Mouse (Mus musculus) Patski (cell line): ENCODE results near the gene Plpp1. TPM values are rescaled to one million over a fixed set of nuclear protein-coding genes. Genes with fewer than 3 reads are reported as not detected.

Experiments
- ATAC-seq: fragments of 100-300 bp; one replicate; pipeline ENCODE4 v1.8.0; 2021
- CTCF ChIA-PET: fragments of 350-600 bp; sonication (Branson Sonifier 250); formaldehyde crosslinking; loops from one replicate; lab custom pipeline; 2022; ENCODE audit warnings: inconsistent platforms; lab: Charles Lee
- POLR2A ChIA-PET: fragments of 350-600 bp; sonication (Branson Sonifier 250); formaldehyde crosslinking; loops from one replicate; lab custom pipeline; 2022; ENCODE audit warnings: antibody characterized with exemption, inconsistent platforms; lab: Charles Lee
- DNase-seq: peaks from one replicate; pipeline ENCODE4 v3.0.0-alpha.2; 2011; ENCODE audit warnings: low read depth, low spot score
- H3K27me3 ChIP-seq: fragments of 371-371 bp; one replicate; pipeline ENCODE4 v1.5.1; 2021
- CTCF ChIP-seq: fragments of 100-300 bp; IDR thresholded peaks from one replicate; pipeline ENCODE4 v1.5.1; 2021
- in situ Hi-C: fragments of 300-500 bp; cut with MboI; formaldehyde crosslinking; loops from 3 replicates; pipeline ENCODE4 v1.11.1; 2018; ENCODE audit warnings: low pct_unique_long_range_greater_than_20kb, mixed read lengths
- polyA plus RNA-seq: library from polyadenylated mRNA; unstranded; gene quantifications from one replicate; pipeline ENCODE4 v1.2.3, GENCODE M21; 2021

Plpp1 gene
- polyA plus RNA-seq, 1 experiment from 2014 or later, result 27.3 TPM

GRCm38 (mm10) chr13:112772861-112773260 lies 27.7 kb upstream of the Plpp1 start:
- in situ Hi-C loops, result no loop called here
- CTCF ChIA-PET, result no interaction called here
- no peak for TF ChIP-seq CTCF
- POLR2A ChIA-PET, result no interaction called here
- no peak for DNase-seq
- ATAC-seq, result peak; percentile 8
- no peaks in the 10 kb centered on the region for H3K27me3 ChIP-seq

DNA sequence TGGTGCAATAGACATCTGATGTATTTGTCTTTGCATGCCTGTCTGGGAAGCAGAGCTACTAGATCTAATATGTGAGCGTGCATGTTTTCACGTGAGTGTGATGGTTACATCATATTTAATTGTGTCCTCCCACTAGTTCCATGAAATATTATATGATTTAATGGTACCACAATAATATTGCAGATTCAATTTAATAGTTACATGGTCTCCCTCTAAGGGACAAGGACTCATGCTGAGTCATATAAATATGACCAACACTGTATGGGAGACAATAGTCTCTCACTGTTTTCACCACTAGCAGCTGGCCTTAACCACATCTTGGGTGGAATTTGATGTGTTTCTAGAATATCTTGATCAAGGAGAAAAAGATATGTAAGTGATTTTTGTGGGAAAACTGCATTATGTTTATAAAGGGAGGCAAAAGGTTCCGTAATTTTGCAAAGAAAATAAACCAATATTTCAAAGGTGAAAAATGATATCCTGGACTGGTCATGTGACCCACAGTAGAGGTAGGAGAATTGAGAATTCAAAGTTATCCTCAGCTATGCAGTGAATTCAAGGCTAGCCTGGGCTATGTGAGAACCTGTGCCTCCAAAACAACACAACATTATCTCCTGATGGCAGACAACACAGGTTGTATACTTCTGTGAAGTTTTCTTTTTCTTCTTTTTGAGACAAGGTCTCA lies 26.5 kb upstream of the Plpp1 start:
- no peak for ATAC-seq
- DNase-seq, result no peak
- ChIA-PET CTCF (no interaction called here), POLR2A (interaction anchor here (0.6 kb wide), 1 partner anchor 105 kb away, joined by 4 read pairs; no protein-coding TSS in a partner anchor)
- no peak for TF ChIP-seq CTCF
- no peaks in the 10 kb centered on the region for H3K27me3 ChIP-seq
- in situ Hi-C loops, result no loop called here

- ATAC-seq, result no peak
- CTCF ChIA-PET, result interaction anchor here (1.4 kb wide), 1 partner anchor 45 kb away, joined by 4 read pairs; no protein-coding TSS in a partner anchor
- in situ Hi-C loops, result no loop called here
- no peak for TF ChIP-seq CTCF
- POLR2A ChIA-PET, result no interaction called here
- no peak for DNase-seq
- H3K27me3 ChIP-seq, result no peaks in the 10 kb centered on the region
These were observed 24.7 kb upstream of the Plpp1 start for GRCm38 (mm10) chr13:112775856-112776255.

DNA sequence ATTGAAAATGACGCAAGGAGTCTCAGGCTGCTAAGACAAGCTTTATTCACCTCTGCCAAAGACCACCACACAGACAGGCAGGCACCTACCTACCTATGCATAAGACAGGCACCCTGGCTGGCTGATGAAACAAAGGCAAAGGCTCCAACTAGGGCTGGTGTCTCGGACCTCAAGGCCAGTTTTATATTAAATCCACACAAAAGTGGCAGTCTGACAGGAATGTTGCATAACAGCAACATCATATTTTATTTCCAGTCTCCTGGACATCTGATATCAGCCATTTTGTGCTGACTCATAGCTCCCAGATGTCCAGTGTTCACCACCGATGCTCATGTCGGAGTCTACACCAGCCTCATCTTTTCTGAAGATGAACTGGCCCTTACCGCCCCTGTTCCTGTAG lies 22.2 kb upstream of the Plpp1 start:
- no peak for TF ChIP-seq CTCF
- in situ Hi-C loops, result no loop called here
- no peak for ATAC-seq
- DNase-seq, result no peak
- CTCF ChIA-PET, result interaction anchor here (1.0 kb wide), 1 partner anchor 23 kb away, joined by 3 read pairs; no protein-coding TSS in a partner anchor
- H3K27me3 ChIP-seq, result no peaks in the 10 kb centered on the region
- POLR2A ChIA-PET, result interaction anchor here (0.8 kb wide), 1 partner anchor 58 kb away, joined by 4 read pairs; no protein-coding TSS in a partner anchor

- no peak for DNase-seq
- no peak for TF ChIP-seq CTCF
- ATAC-seq, result no peak
- in situ Hi-C loops, result no loop called here
- no peaks in the 10 kb centered on the region for H3K27me3 ChIP-seq
- CTCF ChIA-PET, result no interaction called here
- POLR2A ChIA-PET, result no interaction called here
These were observed 15.3 kb upstream of the Plpp1 start for GRCm38 (mm10) chr13:112785305-112785704.

DNA sequence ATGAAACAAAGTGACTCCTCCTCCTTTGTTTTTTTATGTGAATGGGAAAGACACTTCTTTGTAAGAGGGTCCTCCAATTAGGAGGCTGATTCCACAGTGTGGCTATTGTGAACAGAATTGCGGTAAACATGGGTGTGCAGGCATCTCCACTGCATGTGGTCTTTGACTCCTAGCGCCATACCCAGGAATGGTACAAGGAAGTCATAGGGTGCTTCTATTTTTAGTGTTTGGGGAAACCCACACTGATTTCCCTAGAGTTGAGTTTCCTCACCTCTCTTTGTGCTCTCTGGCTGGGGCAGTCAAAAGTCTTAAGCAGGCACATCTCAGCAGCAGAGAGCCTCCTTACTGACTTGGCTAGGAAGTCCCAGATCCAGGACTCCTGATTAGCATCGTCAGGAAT lies 14.4 kb upstream of the Plpp1 start:
- in situ Hi-C loops, result no loop called here
- TF ChIP-seq CTCF, result no peak
- ChIA-PET CTCF (no interaction called here), POLR2A (no interaction called here)
- ATAC-seq (no peak), DNase-seq (no peak)
- no peaks in the 10 kb centered on the region for H3K27me3 ChIP-seq

DNA sequence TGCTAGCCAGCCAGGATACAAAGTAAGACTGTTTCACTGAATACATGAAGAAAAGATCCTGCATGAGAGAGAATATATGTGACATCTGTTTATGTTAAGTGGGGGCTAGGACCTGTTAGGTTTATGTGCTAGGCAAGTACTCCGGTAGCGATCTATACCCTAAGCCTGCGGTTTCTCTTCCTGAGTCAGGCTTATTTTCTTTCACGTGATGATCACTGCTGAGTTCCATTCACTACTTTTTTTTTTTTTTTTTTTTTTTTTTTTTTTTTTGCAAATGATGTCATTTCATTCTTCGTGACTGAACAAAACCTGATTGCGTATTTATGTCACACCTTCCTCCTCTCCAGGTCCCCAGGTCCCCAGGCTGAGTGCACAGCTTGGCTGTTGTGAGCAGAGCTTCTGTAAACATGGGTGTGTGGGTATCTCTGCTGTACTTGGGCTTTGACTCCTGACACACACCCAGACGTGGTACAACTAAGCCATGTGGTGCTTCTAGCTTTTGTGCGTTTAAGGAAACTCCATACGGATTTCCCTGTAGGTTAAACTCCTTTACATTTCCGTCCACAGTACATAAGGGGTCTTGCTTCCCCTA lies 13.6 kb upstream of the Plpp1 start:
- TF ChIP-seq CTCF, result no peak
- no peaks in the 10 kb centered on the region for H3K27me3 ChIP-seq
- ChIA-PET POLR2A (no interaction called here), CTCF (no interaction called here)
- in situ Hi-C loops, result no loop called here
- ATAC-seq (no peak), DNase-seq (no peak)

GRCm38 (mm10) chr13:112790774-112791173 lies 9.8 kb upstream of the Plpp1 start:
- ATAC-seq (no peak), DNase-seq (no peak)
- POLR2A ChIA-PET, result no interaction called here
- TF ChIP-seq CTCF, result no peak
- in situ Hi-C loops, result no loop called here
- no peaks in the 10 kb centered on the region for H3K27me3 ChIP-seq
- CTCF ChIA-PET, result interaction anchor here (0.9 kb wide), 1 partner anchor 31 kb away, joined by 3 read pairs; no protein-coding TSS in a partner anchor

DNA sequence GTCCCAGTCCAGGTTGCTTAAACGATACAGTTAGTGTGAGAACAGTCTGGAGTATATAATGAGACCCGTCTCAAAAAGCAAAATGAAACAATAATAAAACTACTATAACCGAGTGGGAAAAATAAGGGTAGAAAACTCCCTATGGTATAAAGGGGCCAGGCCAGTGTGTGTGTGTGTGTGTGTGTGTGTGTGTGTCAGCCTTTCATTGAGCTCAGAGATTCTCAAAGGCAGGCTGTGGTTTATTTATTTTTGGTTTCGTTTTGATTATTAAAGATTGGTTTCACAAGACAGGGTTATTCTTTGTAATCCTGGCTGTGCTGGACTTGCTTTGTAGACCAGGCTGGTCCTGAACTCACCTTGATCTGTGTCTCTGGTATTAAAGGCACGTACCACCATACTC lies 8.7 kb upstream of the Plpp1 start:
- POLR2A ChIA-PET, result no interaction called here
- no peak for TF ChIP-seq CTCF
- in situ Hi-C loops, result no loop called here
- DNase-seq (no peak), ATAC-seq (no peak)
- no peaks in the 10 kb centered on the region for H3K27me3 ChIP-seq
- CTCF ChIA-PET, result no interaction called here

DNA sequence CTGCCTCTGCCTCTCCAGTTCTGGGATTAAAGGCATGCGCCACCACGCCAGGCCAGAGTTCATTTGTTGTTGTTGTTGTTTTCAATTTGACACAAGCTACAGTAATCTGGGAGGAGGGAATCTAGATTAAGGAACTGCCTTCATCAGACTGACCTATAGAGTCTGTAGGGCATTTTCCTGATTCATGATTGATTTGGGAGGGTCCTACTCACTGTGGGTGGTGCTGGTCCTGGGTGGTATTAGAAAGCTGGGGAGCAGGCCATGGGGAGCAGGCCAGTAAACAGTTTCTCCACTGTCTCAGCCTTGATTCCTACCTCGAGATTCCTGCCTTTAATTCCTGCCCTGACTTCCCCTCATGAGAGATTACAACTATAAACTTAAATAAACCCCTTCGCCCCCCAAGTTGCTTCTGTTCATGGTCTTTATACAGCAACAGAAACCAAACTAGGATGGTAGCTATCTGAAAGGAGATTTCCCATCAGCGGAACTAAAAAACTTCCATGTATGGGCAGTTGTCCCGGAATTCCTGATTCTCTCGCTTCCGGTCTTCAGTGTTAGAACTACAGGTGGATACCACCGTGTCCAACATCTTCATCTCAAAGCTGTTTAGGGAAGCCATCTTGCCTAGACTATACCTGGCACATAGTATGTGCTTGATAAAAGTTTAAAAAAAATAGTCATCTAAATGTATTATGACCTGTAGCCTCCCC lies 2.2 kb upstream of the Plpp1 start:
- ChIA-PET POLR2A (no interaction called here), CTCF (no interaction called here)
- TF ChIP-seq CTCF, result no peak
- DNase-seq, result no peak
- no peaks in the 10 kb centered on the region for H3K27me3 ChIP-seq
- no peak for ATAC-seq
- in situ Hi-C loops, result no loop called here

DNA sequence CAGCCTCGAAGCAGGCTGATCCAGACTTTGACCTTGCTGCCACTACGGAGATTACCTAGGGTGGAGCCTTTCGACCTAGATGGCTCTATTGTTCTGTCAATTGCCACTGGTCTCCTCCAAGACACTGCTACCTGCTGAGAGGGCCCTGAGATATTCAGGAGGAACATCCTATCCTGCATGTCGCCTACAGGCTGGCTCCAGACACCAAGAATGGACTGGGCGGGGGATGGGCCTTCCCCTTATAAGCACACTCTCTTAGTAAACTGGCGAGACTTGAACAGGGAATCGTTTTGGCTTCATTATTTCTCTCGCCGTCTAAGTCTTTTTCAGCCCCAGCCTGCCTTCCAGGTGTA lies 1.7 kb upstream of the Plpp1 start:
- ATAC-seq (no peak), DNase-seq (no peak)
- TF ChIP-seq CTCF, result no peak
- POLR2A ChIA-PET, result no interaction called here
- CTCF ChIA-PET, result no interaction called here
- H3K27me3 ChIP-seq, result no peaks in the 10 kb centered on the region
- in situ Hi-C loops, result no loop called here
